Mouse (Mus musculus) midbrain, embryonic 16.5 days (tissue): ENCODE measurements around the gene Pinlyp. TPM values are rescaled to one million over a fixed set of nuclear protein-coding genes. Genes with fewer than 3 reads are reported as not detected.

Experiments used
- ATAC-seq: fragments of 200-750 bp; cut with Nextera tagmentation; 2 replicates; pipeline ENCODE4 v1.8.0; 2017; ENCODE audit warnings: moderate TSS enrichment
- H3K27ac ChIP-seq: fragments of 300-500 bp; sonication (generic); 2 replicates; pipeline ENCODE4 v1.5.1; 2014; ENCODE audit warnings: mild to moderate bottlenecking, low read length, mixed read lengths
- H3K27me3 ChIP-seq: fragments of 300-500 bp; sonication (generic); 2 replicates; pipeline ENCODE4 v1.6.1; 2014; ENCODE audit warnings: low read depth, low read length, mixed read lengths; ENCODE audit not compliant: control insufficient read depth, insufficient read depth
- H3K36me3 ChIP-seq: fragments of 300-500 bp; sonication (generic); 2 replicates; pipeline ENCODE4 v1.6.1; 2014; ENCODE audit warnings: mild to moderate bottlenecking, low read length, moderate library complexity, mixed read lengths; ENCODE audit not compliant: control insufficient read depth, insufficient read depth
- H3K4me1 ChIP-seq: fragments of 300-500 bp; sonication (generic); 2 replicates; pipeline ENCODE4 v1.6.1; 2014; ENCODE audit warnings: mild to moderate bottlenecking, low read length, mixed read lengths; ENCODE audit not compliant: control insufficient read depth, insufficient read depth
- H3K4me2 ChIP-seq: fragments of 300-500 bp; sonication (generic); 2 replicates; pipeline ENCODE4 v1.6.1; 2014; ENCODE audit warnings: mild to moderate bottlenecking, low read length, mixed read lengths
- H3K4me3 ChIP-seq: fragments of 300-500 bp; sonication (generic); 2 replicates; pipeline ENCODE4 v1.5.1; 2014; ENCODE audit warnings: low read depth, mild to moderate bottlenecking, low read length, moderate library complexity, mixed read lengths
- H3K9ac ChIP-seq: fragments of 300-500 bp; sonication (generic); 2 replicates; pipeline ENCODE4 v1.6.1; 2014; ENCODE audit warnings: low read depth, low read length, mixed read lengths
- H3K9me3 ChIP-seq: fragments of 300-500 bp; sonication (generic); replicated peaks from 2 replicates; pipeline ENCODE4 v1.6.1; 2014; ENCODE audit warnings: mild to moderate bottlenecking, low read length, mixed read lengths; ENCODE audit not compliant: control insufficient read depth, poor library complexity, severe bottlenecking
- WGBS: fragments of 180-500 bp; shearing (Covaris S2); extraction: QIAGEN DNeasy Blood & Tissue Kit; methylation state at CpG from one replicate; pipeline ENCODE4 v1.1.7; 2014; 5-methylcytosine and 5-hydroxymethylcytosine counted together
- polyA plus RNA-seq: library from polyadenylated mRNA; unstranded; fragments of >200 nt; fragmentation: Nextera tagmentation; extraction: Ambion mirVana; gene quantifications from 2 replicates; pipeline ENCODE4 v1.2.1, GENCODE M21; 2015

The Pinlyp gene
- polyA plus RNA-seq, 1 experiment from 2014 or later = not detected

GRCm38 (mm10) chr7:24566206-24566605 lies 20.3 kb upstream of the Pinlyp start:
- 94% methylated on average over 9 of the region's 9 CpGs for WGBS
- no peak for ATAC-seq

GRCm38 (mm10) chr7:24565627-24566026 lies 19.7 kb upstream of the Pinlyp start:
- peaks cover 24% of the 10 kb centered on the region for H3K36me3 ChIP-seq
- no peaks in the 10 kb centered on the region for H3K9me3 ChIP-seq
- no peak overlapping the region for H3K4me3 ChIP-seq
- no peak overlapping the region for H3K27ac ChIP-seq
- no peaks in the 10 kb centered on the region for H3K4me1 ChIP-seq
- H3K4me2 ChIP-seq = no peak overlapping the region
- H3K9ac ChIP-seq = no peak overlapping the region
- no peaks in the 10 kb centered on the region for H3K27me3 ChIP-seq
- ATAC-seq = no peak
- WGBS = 95% methylated on average over 11 of the region's 11 CpGs

More at GRCm38 (mm10) chr7:24566206-24566605, 20.3 kb upstream of the Pinlyp start:
- Histone ChIP-seq H3K4me3 (no peak overlapping the region), H3K9ac (no peak overlapping the region), H3K27ac (no peak overlapping the region), H3K36me3 (peaks cover 24% of the 10 kb centered on the region), H3K4me2 (no peak overlapping the region), H3K4me1 (no peaks in the 10 kb centered on the region), H3K9me3 (no peaks in the 10 kb centered on the region), H3K27me3 (no peaks in the 10 kb centered on the region)

GRCm38 (mm10) chr7:24564607-24565265 lies 18.8 kb upstream of the Pinlyp start:
- H3K9me3 ChIP-seq = no peaks in the 10 kb centered on the region
- 59% methylated on average over 6 of the region's 6 CpGs for WGBS
- H3K4me3 ChIP-seq = no peak overlapping the region
- H3K4me1 ChIP-seq = no peaks in the 10 kb centered on the region
- no peak overlapping the region for H3K27ac ChIP-seq
- H3K9ac ChIP-seq = no peak overlapping the region
- ATAC-seq = no peak
- H3K27me3 ChIP-seq = no peaks in the 10 kb centered on the region
- H3K36me3 ChIP-seq = peaks cover 24% of the 10 kb centered on the region
- H3K4me2 ChIP-seq = no peak overlapping the region

DNA sequence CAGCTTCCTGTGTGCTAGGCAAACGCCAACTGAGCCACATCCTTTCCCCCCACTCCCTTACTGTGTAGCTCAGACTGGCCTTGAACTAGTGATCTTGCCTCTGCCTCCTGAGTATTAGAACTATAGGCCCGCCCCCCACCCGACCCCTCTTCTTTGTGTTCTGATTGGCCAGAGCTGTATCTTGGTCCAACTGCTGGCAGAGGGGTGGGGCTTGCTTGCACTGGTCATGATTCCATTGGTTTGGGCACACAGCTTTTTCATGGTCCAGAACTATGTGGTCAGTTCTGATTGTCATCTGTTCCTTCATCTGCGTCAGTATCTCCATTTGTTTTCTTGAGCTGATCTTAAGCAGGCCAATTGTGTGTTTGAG lies 17.9 kb upstream of the Pinlyp start:
- Histone ChIP-seq H3K27ac (no peak overlapping the region), H3K4me1 (no peaks in the 10 kb centered on the region), H3K27me3 (no peaks in the 10 kb centered on the region), H3K9me3 (no peaks in the 10 kb centered on the region), H3K36me3 (peaks cover 24% of the 10 kb centered on the region), H3K9ac (no peak overlapping the region), H3K4me2 (no peak overlapping the region), H3K4me3 (no peak overlapping the region)
- no peak for ATAC-seq
- 92% methylated on average over 4 of the region's 4 CpGs for WGBS

GRCm38 (mm10) chr7:24563191-24563836 lies 17.4 kb upstream of the Pinlyp start:
- no peaks in the 10 kb centered on the region for H3K27me3 ChIP-seq
- H3K9me3 ChIP-seq = no peaks in the 10 kb centered on the region
- H3K36me3 ChIP-seq = peaks cover 21% of the 10 kb centered on the region; the same call in 1 of the 2 replicates
- no peak overlapping the region for H3K4me2 ChIP-seq
- WGBS = 88% methylated on average over 8 of the region's 8 CpGs
- ATAC-seq = no peak
- H3K9ac ChIP-seq = no peak overlapping the region
- H3K4me3 ChIP-seq = no peak overlapping the region
- no peak overlapping the region for H3K27ac ChIP-seq
- H3K4me1 ChIP-seq = no peaks in the 10 kb centered on the region

- Histone ChIP-seq H3K36me3 (peaks cover 6% of the 10 kb centered on the region; the same call in 1 of the 2 replicates), H3K4me2 (no peak overlapping the region), H3K27ac (no peak overlapping the region), H3K9me3 (no peaks in the 10 kb centered on the region), H3K27me3 (no peaks in the 10 kb centered on the region), H3K9ac (no peak overlapping the region), H3K4me3 (no peak overlapping the region), H3K4me1 (no peaks in the 10 kb centered on the region)
- 93% methylated on average over 4 of the region's 4 CpGs for WGBS
- ATAC-seq = no peak
These were observed 15.5 kb upstream of the Pinlyp start for GRCm38 (mm10) chr7:24561450-24561849.

GRCm38 (mm10) chr7:24555786-24556185 lies 9.9 kb upstream of the Pinlyp start:
- Histone ChIP-seq H3K4me3 (no peak overlapping the region), H3K9me3 (no peaks in the 10 kb centered on the region), H3K36me3 (0 out of 2 replicates have a peak, but pooled peaks cover 4% of the 10 kb centered on the region), H3K4me1 (no peaks in the 10 kb centered on the region), H3K4me2 (no peak overlapping the region), H3K9ac (no peak overlapping the region), H3K27me3 (no peaks in the 10 kb centered on the region), H3K27ac (no peak overlapping the region)
- ATAC-seq = no peak
- WGBS = 95% methylated on average over 10 of the region's 10 CpGs

GRCm38 (mm10) chr7:24551985-24552759 lies 6.3 kb upstream of the Pinlyp start:
- Histone ChIP-seq H3K9ac (no peak overlapping the region), H3K27ac (no peak overlapping the region), H3K9me3 (no peaks in the 10 kb centered on the region), H3K27me3 (no peaks in the 10 kb centered on the region), H3K4me1 (peaks cover 7% of the 10 kb centered on the region), H3K4me3 (no peak overlapping the region), H3K36me3 (peaks cover 7% of the 10 kb centered on the region; the same call in 1 of the 2 replicates), H3K4me2 (no peak overlapping the region)
- ATAC-seq = no peak
- 93% methylated on average over 12 of the region's 12 CpGs for WGBS
